Mouse (Mus musculus) heart, adult 2 months (tissue): ENCODE results near the gene Dusp14.

Source experiments
- CTCF ChIP-seq: fragments of 200-600 bp; IDR thresholded peaks from 2 replicates; pipeline ENCODE4 v1.8.1; 2022; ENCODE audit warnings: antibody characterized with exemption, mild to moderate bottlenecking, moderate library complexity
- EP300 ChIP-seq: fragments of 200-500 bp; IDR thresholded peaks from 2 replicates; pipeline ENCODE4 v1.6.1; 2011; ENCODE audit warnings: low read depth, low read length, control low read depth; ENCODE audit not compliant: insufficient read depth
- POLR2A ChIP-seq: fragments of 200-500 bp; IDR thresholded peaks from 2 replicates; pipeline ENCODE4 v1.6.1; 2011; ENCODE audit warnings: mild to moderate bottlenecking, low read depth, low read length, control low read depth; ENCODE audit not compliant: insufficient read depth

DNA sequence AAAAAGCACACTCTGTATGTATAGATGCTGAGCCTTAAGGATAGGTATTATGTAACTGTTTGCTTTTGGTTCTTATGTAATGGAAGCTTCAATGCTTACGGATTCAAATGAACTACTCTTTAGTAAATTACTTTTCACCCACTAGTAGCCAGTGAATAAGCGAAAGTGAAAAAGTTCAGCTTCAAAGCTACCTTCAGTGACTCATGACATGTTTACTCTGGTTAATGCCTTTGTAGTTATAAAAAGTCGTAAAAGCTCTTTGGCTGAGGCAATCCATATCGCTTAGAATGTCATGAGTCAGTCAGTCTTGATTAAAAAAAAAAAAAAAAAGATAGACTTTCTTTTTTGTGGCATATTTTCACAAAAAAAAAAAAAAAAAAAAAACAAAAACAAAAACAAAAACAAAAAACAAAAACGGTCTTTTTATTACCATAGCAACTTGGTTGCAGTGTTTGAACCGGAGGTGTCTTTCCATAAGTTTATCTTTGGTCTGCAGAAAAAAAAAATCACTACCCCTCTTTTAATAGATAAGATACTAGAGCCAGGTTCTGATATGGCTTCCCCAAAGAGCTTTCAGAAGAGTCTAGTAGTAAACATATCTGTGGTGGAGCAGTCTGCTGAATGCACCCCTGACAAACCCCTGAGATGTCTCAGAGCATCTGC is 52.8 kb downstream of the Dusp14 start:
- no peak for TF ChIP-seq POLR2A
- no peak for TF ChIP-seq CTCF
- no peak for TF ChIP-seq EP300
